Mouse (Mus musculus) heart, adult 11 months (tissue): ENCODE measurements around the gene Bnip3.

ENCODE experiments used
- DNase-seq: peaks from one replicate; pipeline ENCODE4 v3.0.0; 2022

The Bnip3 gene

GRCm38 (mm10) chr7:138843421-138843820 lies 65.9 kb downstream of the Bnip3 start:
- peak; percentile 88 for DNase-seq

GRCm38 (mm10) chr7:138841436-138842151 lies 67.7 kb downstream of the Bnip3 start:
- peak; percentile 88 for DNase-seq
